Mouse (Mus musculus): Measurements from ENCODE around the gene Qsox2.

The Qsox2 gene

GRCm38 (mm10) chr2:26225242-26225641, 12.1 kb downstream of the Qsox2 start:
- no peak for DNase-seq (ENCODE audit: inconsistent ontology term)

DNA sequence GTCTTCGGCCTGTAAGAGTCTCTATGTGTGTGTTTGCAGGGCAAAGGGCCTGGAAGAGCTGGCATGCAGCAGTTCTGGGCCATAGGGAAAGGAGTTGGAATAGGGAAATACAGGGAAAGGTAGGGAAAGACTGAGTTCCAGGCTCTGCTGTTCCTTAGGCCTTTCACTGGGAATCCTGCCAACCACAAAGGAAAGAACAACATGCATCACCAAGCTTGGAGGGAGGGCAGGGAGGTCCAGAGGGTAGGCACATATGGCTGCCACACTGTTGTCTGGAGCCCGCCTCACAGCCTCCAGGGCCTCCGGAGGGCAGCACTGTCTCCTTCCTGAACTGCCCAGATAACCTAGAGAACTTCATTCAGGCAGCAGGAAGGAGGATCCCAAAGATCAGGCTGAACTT, 13.4 kb downstream of the Qsox2 start:
- DNase-seq (ENCODE audit: inconsistent ontology term) = no peak

- no peak for DNase-seq (ENCODE audit: inconsistent ontology term)
These were observed 22.8 kb downstream of the Qsox2 start for GRCm38 (mm10) chr2:26214526-26214925.

DNA sequence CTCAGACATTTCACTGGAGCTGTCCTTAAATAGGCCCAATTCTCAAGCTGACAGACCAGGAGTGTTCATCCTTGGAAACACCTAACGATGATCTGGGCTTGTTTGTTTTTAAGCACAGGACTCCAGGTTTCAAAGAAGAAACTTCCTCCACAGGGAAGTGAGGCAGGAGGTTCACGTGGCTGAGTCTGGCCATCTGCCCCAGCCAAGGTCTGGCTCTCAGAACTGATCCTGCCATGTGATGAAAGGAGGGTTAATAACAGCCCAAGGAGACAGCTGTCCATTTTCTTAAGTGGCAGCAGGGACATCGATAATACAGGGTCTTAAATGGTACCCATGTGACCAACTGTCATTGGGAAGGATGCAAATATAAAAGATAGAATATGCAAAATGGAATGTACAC, 27.8 kb downstream of the Qsox2 start:
- no peak for DNase-seq (ENCODE audit: inconsistent ontology term)

DNA sequence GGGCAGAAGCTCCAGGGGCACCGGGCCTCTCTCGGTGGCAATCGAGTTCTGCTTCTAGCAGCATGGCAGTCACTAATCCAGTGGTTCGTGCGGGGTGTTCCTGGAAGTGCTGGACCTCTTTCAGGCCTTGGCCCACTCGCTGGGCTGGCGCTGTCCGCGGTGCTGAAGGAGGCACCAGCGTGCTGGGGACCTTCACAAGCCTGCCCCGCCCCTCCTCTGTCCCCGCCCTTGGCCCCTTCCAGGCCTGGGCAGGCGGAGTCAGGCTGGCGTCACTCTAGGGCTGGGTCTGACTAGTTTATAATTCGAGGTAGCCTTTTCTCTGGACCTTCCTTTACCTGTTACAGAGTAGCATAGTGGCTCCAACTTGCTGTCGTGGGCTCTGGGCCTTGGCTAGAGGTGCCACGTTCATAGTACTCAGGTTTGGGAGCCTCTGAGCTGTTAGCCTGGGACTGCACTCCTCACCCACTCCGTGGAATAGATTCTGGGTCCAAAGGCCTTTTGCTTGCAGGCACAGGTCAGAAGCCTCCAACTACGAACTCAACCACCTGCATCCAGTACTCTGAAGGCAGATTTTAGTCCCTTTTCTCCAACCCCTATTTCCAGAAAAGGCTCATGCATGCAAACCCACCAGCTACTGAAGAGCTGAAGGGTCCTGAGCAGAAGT, 29.1 kb downstream of the Qsox2 start, which contains the start of gene Lhx3:
Lhx3 (minus strand) TSS at position 164 of the 664 bp plus-strand sequence.
- DNase-seq (ENCODE audit: inconsistent ontology term) = peak; percentile 84

GRCm38 (mm10) chr2:26207559-26207958, 29.8 kb downstream of the Qsox2 start:
- no peak for DNase-seq (ENCODE audit: inconsistent ontology term)

- no peak for DNase-seq (ENCODE audit: inconsistent ontology term)
These were observed 31.6 kb downstream of the Qsox2 start for GRCm38 (mm10) chr2:26205761-26206160.

DNA sequence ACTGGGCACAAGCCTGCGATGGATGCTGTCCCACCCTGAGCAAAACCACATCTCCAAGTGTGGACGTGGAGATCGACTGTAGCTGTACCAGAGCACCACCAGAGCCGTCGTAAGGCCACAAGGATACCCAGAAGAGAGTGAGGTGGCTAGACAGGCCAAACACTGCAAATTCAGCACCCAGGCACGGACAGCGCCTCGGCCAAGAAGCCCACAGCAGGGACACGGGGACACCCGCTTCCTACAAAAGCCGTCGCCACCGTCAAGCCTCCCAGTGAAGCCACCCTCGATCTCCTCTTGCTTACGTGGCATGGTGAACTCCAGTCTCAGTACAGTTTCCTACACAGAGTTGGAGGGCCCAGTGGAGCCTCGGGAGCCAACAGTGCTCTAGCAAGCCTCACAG, 32.2 kb downstream of the Qsox2 start:
- peak; percentile 49 for DNase-seq (ENCODE audit: inconsistent ontology term)

- DNase-seq (ENCODE audit: inconsistent ontology term) = no peak
These were observed 34.4 kb downstream of the Qsox2 start for GRCm38 (mm10) chr2:26202849-26203475.

- no peak for DNase-seq (ENCODE audit: inconsistent ontology term)
These were observed 35.1 kb downstream of the Qsox2 start for GRCm38 (mm10) chr2:26201926-26202848.

- no peak for DNase-seq (ENCODE audit: inconsistent ontology term)
These were observed 38.8 kb downstream of the Qsox2 start for GRCm38 (mm10) chr2:26198488-26198887.

- DNase-seq (ENCODE audit: inconsistent ontology term) = no peak
These were observed 42.6 kb downstream of the Qsox2 start for GRCm38 (mm10) chr2:26194552-26195339.

DNA sequence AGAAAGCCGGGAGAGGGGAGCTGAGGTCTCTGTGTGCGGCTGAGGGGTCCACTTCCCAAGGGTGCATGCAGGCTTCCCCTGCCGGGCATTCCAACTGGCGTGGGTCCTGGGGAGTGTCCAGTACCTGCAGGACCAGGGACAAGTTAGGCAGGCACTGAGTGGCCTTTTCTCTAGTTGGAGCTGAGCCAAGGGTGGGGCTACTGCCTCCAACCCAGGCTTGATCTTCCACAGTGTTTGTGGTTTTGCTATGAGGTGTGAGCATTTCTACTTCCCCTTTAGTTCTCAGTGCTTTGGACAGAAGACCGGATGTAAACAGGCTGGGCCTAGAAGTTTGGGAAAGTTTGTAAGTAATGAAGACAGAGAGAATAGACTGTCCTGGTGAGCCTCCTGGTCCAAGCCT, 48.8 kb downstream of the Qsox2 start:
- DNase-seq (ENCODE audit: inconsistent ontology term) = no peak

DNA sequence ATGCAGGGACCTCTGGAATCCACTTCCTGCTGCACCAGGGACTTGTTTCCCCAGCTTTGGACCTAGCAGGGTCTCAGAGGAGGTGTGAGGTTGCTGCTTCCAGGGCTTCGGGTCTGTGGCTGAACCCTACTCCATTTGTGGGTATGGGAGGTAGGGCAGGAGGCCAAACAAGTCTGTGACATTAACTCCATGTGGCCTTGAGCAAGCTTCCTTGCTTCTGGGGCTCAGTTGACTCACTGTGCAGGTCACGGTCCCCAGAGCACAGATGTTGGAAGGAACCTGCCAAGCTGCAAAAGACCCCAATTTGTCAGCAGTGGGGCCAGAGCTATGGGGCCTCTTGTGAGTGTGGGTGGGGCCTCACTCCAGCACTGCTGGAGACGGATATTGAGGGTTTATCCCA, 53.0 kb downstream of the Qsox2 start:
- DNase-seq (ENCODE audit: inconsistent ontology term) = no peak

- peak; percentile 31 for DNase-seq (ENCODE audit: inconsistent ontology term)
These were observed 54.7 kb downstream of the Qsox2 start for GRCm38 (mm10) chr2:26182646-26183045.

DNA sequence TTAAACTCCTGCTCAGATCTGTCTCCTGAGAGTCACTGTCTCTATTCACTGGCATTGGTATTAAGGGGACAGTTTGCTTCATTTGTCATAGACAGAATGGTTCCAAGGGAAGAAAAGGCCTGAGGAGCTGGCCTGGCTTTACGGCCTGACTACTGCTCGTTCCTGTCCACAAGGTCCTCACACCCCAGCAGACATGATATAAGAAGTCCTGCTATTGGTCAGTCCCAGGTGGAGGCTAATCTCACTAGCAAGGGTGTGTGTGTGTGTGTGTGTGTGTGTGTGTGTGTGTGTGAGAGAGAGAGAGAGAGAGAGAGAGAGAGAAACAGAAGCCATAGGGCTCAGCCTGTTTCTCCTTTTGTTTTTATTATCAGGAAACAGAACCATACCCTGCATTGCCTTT, 60.1 kb downstream of the Qsox2 start:
- no peak for DNase-seq (ENCODE audit: inconsistent ontology term)

DNA sequence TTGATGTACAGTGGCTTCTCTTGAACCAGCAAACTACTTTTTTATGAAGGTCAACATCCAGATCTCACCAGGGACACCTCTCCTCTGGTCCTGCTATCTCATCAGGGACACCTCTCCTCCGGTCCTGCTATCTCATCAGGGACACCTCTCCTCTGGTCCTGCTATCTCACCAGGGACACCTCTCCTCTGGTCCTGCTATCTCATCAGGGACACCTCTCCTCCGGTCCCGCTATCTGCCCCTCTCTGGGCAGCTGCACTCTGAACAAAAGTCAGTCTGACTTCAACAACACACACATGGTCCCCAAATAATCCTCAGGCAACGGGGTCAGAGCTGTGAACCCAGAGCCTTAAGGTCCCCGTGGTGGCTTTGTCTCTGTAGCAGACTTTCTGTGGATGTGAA, 60.6 kb downstream of the Qsox2 start:
- no peak for DNase-seq (ENCODE audit: inconsistent ontology term)

DNA sequence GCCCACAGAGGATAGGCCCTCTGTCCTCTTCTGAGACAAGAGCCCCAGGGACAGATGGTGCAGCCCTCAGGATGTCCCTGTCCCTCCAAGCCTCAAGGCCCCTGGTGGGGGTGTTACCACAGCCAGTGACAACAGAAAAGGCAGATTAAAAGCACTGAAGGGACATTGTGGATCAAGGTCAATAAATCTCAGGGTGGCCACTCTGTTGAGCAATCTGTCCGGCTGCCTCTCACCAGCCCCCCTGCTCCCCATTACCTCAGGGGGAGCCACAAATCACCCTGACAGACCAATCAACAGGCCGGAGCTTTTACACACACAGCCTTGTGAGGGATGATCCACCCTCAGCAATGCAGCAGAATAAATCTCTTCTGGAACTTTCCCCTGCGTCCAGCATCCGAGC, 62.1 kb downstream of the Qsox2 start:
- no peak for DNase-seq (ENCODE audit: inconsistent ontology term)

- no peak for DNase-seq (ENCODE audit: inconsistent ontology term)
These were observed 65.2 kb downstream of the Qsox2 start for GRCm38 (mm10) chr2:26172166-26172565.

DNA sequence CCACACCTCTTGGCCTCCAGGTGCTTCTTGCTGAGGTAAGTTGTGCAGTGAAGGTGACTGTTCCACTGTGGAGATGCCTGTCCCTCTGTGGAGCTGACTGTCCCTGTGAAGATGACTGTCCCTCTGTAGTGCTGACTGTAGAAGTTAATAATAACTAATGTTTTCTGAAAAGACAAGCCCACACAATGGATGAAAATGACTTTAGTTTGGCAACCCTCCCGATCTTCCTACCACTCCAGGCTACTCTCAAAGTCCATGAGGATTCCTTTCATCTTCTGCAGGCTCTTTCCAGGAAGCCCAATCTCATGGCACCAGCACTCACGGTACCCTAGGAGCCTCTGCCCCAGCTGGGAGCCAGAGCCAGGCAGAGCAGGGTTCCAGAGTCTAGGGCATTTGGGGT, 66.9 kb downstream of the Qsox2 start:
- DNase-seq (ENCODE audit: inconsistent ontology term) = no peak

DNA sequence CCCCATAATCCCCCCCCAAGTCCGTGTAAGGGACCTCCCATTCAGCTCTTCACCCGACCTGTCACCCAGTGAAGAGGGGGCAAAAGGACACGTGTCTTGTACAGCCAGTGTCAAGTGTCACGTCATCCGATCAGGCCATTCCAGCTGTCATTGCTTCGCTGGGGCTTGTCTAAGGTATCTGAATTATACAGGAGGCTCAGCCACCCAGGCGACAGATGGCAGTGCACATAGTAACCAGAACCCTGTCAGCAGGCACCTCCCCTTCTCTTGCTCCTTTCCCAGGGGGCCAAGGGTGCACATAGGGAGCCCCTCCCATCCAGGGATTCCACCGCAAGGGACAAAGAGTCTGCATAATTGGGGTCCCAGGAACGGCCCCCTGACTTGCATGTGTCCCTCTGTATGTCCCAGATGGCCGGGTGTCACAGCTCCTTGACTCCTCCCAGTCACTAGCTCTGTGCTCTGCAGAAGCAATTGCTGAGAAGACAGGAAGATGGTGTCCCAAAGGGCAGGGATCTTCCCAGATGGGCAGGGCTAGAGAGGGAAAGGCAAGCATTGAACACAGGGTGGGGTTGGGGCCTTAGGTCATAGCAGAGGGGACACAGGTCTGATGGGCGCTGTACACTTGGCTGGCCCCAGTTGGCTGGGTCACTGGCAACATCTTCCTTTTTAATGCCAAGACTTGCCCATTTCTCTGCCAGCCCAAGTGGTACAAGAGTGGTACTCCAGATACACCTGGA, 68.3 kb downstream of the Qsox2 start:
- no peak for DNase-seq (ENCODE audit: inconsistent ontology term)
